Mouse (Mus musculus) olfactory bulb, adult 2 months (tissue): Measurements from ENCODE around the gene Rbfox3. TPM values are rescaled to one million over a fixed set of nuclear protein-coding genes. Genes with fewer than 3 reads are reported as not detected.
A peak's percentile ranks its signal among the peaks of the same experiment; 100 is the strongest.

Experiments used
- H3K27ac ChIP-seq: fragments of 200-500 bp; 2 replicates; pipeline ENCODE4 v1.5.1; 2012; ENCODE audit warnings: low read depth, low read length; ENCODE audit not compliant: insufficient read depth
- H3K4me1 ChIP-seq: fragments of 200-500 bp; 2 replicates; pipeline ENCODE4 v1.6.1; 2012; ENCODE audit warnings: low read length; ENCODE audit not compliant: control insufficient read depth, insufficient read depth
- H3K4me3 ChIP-seq: fragments of 200-500 bp; 2 replicates; pipeline ENCODE4 v1.5.1; 2012; ENCODE audit warnings: mild to moderate bottlenecking, low read depth, low read length, moderate library complexity; ENCODE audit not compliant: insufficient read depth
- CTCF ChIP-seq: fragments of 200-500 bp; IDR thresholded peaks from 2 replicates; pipeline ENCODE4 v1.5.1; 2012; ENCODE audit warnings: low read depth, mild to moderate bottlenecking, low read length, moderate library complexity; ENCODE audit not compliant: insufficient read depth
- POLR2A ChIP-seq: fragments of 200-500 bp; IDR thresholded peaks from 2 replicates; pipeline ENCODE4 v1.6.1; 2012; ENCODE audit warnings: mild to moderate bottlenecking, low read depth, low read length, moderate library complexity; ENCODE audit not compliant: insufficient read depth
- WGBS: fragments of 180-500 bp; shearing (Covaris S2); methylation state at CpG from one replicate; pipeline ENCODE4 v1.1.7; 2018; 5-methylcytosine and 5-hydroxymethylcytosine counted together
- polyA plus RNA-seq: library from polyadenylated mRNA; stranded (reverse); fragments of >200 nt; gene quantifications from 2 replicates; pipeline ENCODE4 v1.2.4, GENCODE M21; 2012; ENCODE audit warnings: low replicate concordance; ENCODE audit not compliant: missing spikeins, insufficient read depth, insufficient read length

The Rbfox3 gene
- polyA plus RNA-seq, 1 experiment = not detected

DNA sequence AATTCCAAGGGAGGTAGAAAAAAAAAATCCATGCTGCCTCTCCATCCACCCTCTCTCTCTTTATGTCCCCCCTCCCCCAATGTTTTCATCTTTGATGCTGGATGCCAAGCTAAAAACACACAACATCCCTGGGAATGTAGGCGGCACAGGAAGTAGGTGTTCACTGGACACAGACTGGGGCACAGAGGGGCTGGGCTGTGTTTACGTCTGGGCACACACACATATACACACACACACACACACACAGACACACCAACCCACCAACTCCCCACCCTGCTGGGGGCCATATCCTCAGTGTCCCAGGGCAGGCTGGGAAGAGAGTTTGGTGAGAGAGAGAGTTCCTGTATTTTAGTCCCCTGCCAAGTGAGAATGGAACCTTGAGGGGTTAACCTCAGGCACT is 417.9 kb downstream of the Rbfox3 start:
- TF ChIP-seq CTCF (no peak), POLR2A (no peak)
- WGBS = 82% methylated on average over 2 of the region's 2 CpGs
- H3K4me3 ChIP-seq = no peak overlapping the region
- no peak overlapping the region for H3K27ac ChIP-seq
- H3K4me1 ChIP-seq = peaks cover 62% of the 10 kb centered on the region

DNA sequence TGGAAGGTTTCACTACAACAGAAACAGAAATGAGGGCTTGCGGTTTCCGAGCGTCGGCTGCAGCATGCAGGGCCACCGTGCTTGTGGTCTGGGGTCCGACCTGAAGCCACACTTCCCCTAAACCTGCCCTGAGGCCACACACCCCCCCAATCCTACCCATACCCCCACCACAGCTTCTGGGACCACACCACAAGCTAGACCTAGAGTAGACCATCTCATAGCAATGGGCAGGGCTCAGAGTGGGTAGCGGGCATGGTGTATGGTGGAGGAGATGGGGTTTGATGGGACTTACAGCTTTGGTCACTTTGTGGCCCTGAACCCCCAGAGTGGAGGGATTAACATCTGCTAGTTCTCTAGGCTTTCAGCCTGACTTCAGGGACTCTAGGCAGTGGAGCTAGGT is 420.2 kb downstream of the Rbfox3 start:
- 86% methylated on average over 7 of the region's 7 CpGs for WGBS

DNA sequence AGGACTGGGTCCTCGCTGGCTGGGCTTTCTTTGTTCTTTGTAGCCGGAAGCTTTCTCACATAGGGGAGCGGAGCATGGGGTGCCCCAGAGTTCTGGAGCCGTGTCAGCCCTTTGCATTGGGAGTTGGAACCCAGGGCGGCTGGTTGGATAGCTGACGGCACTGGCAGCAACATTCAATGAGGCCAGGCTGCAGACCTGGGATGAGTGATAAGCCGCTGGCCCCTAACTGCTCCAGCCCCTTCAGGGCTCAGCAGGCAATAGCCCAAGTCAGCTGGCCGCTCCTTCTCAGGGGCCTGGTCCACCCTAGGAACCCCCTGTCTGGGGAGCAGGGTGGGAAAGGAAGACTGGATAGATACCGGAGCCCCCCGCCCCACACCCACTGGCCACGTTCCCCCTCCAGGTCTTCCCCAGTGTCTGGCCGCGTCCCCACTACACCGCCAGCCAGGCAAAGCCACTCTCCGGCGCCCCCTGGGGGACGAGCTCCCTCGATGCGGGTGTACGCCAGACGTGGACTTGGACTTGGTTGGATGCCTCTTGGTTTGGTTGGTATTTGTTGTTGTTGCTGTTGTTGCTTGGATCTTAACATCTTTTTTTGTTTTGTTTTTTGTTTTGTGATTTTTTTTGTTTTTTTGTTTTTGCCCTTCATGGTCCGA is 420.7 kb downstream of the Rbfox3 start:
- 40% methylated on average over 22 of the region's 22 CpGs for WGBS

More for the DNA sequence above, 420.2 kb downstream of the Rbfox3 start:
- no peak overlapping the region for H3K27ac ChIP-seq
- peaks cover 50% of the 10 kb centered on the region for H3K4me1 ChIP-seq
- no peak overlapping the region for H3K4me3 ChIP-seq
- TF ChIP-seq POLR2A (no peak), CTCF (no peak)

DNA sequence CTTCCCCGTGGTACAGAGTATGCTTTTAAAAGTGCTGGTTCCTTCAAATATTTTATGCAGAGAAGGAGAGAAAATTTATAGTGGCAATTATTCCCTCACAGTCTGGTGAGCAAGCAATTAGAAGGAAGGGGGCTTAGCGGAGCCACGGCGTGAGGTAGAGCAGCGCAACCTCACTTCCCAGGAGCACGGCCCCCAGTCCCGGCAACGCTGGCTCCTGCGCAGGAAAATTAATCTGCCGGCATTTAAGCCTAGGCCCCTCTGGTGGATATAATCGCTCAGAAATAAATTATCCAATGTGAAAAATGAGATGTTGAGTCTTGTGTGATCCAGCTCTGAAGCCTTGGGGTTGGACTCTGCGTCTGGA is 422.5 kb downstream of the Rbfox3 start:
- TF ChIP-seq POLR2A = no peak
- TF ChIP-seq CTCF = no peak
- Histone ChIP-seq H3K4me3 (no peak overlapping the region), H3K4me1 (peaks cover 47% of the 10 kb centered on the region), H3K27ac (no peak overlapping the region)
- 42% methylated on average over 12 of the region's 12 CpGs for WGBS

More for the DNA sequence above, 420.7 kb downstream of the Rbfox3 start:
- TF ChIP-seq POLR2A (no peak), CTCF (peak; percentile 66)
- Histone ChIP-seq H3K4me1 (peaks cover 50% of the 10 kb centered on the region), H3K4me3 (no peak overlapping the region), H3K27ac (no peak overlapping the region)

DNA sequence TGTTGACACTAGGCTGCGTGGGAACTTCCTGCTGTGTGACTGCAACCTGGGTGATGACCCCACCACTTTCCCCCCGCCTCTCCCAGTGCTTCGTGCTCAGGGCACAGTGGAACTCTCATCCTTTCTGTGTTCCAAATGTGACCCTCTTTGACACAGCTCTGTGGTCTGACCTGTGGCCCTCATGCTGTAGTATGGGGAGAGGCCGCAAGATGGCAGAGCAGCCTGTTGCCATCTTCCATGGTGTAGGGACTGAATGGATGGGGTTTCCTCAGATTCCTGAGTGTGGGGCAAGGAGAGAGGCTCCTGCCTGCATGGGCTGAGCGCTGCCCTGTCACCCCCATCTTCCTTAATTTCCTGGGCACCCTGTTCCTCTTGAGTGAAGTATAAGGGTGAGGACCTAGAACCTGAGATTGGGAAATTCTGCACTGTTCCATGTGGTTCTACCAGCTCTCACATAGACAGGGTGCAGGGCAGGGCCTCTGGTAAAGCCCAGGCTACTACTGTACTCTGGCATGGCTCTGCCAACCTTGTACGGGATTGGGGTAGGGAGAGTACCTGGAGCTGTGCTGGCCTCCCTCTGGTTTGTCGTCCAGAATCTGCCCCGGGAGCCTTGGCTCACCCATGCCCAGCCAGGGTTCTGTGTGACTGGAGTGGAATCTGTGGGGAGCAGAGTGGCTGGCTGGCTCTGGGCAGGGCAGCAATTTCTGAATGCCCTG is 423.0 kb downstream of the Rbfox3 start:
- whole genome bisulfite sequencing = 75% methylated on average over 8 of the region's 8 CpGs
- H3K27ac ChIP-seq = no peak overlapping the region
- TF ChIP-seq POLR2A = no peak
- peak; percentile 29; the same call in 1 of the 2 replicates for TF ChIP-seq CTCF

DNA sequence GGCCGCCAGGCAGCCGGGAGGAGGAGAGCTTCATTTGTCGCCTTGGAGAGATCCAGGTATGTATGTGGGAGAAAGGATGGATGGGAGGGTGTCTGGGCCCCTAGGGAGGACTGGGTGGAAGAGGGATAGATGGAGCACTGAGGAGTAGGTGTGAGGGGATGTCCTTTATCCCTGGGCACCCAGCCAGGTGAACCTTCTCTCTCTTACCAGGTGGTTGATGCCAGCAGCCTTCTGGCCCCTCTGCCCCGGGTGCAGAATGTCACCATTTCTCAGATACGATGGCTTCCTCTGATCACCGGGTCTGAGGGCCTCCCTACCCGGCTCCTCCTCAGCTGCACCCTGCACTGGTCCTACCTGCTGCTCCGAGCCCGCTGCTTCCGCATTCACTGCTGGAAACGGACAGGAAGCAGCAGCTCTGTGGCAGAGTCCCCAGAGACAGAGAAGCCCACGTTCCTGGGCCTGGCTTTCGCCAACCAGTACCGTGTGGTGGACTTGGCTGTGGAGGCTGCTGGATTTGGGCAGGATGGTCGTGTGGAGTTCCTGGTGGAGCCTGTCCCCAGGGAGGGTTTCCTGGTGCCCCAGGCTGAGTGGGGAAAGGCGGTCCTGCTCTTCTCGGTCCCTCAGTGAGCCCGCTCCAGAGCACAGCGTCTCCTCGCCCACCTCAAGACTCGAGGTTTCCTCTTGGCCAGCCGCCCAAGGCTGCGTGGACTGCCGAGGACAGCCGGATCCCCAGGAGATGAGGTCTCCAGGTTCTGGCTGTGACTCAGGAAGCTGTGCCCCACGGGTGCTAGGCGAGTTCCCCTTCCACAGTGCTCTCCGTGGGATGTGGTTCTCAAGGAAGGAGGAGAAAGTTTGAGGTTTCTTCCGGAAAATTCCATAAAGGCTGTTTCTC is 424.3 kb downstream of the Rbfox3 start:
- Histone ChIP-seq H3K4me1 (peaks cover 36% of the 10 kb centered on the region), H3K4me3 (no peak overlapping the region), H3K27ac (no peak overlapping the region)
- 0 out of 2 replicates have a peak, but pooled peaks have one; percentile 25 for TF ChIP-seq POLR2A
- TF ChIP-seq CTCF = no peak
- 77% methylated on average over 29 of the region's 29 CpGs for WGBS

More for the DNA sequence above, 423.0 kb downstream of the Rbfox3 start:
- Histone ChIP-seq H3K4me3 (no peak overlapping the region), H3K4me1 (peaks cover 42% of the 10 kb centered on the region)

DNA sequence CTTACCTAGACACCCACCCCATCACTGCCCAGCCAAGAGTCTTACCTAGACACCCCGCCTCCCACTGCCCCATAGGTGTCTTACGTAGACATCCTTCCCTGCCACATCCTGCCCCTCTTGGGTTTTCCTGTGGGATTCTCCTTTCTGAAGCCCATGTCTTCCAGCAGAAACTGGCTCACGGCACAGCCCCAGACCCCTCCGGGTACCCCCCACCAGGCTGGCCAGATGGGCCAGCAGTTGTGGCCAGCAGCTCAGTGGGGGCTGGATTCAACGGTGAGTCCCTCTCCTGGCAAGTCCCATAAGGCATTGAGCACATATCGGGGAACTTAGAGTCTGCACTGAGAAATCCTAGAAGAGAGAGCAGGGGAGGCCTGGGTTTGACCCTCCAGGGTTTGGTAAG is 425.1 kb downstream of the Rbfox3 start:
- TF ChIP-seq POLR2A (no peak), CTCF (no peak)
- no peak overlapping the region for H3K27ac ChIP-seq
- H3K4me3 ChIP-seq = no peak overlapping the region
- peaks cover 36% of the 10 kb centered on the region for H3K4me1 ChIP-seq
- 83% methylated on average over 6 of the region's 6 CpGs for WGBS

DNA sequence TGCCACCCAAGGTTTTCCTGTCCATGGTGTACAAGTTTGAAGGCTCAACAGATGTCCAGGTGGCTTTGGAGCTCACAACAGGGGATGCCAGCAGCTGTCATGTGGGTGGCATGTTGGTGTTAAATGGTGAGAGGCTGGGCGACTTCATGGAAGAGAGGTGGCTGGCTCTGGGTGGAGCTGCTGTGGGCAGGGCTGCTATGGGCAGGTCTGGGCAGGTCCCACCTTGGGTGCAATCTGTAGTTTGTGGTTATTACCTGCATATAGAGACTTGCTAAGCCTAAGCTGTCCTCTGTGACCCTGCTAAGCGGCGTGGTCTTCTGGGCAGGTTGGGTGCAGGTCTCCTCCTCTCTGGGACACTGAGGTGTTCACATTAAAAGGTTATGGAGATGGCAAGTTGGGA is 425.6 kb downstream of the Rbfox3 start:
- 85% methylated on average over 3 of the region's 3 CpGs for WGBS
- Histone ChIP-seq H3K4me3 (no peak overlapping the region), H3K27ac (no peak overlapping the region), H3K4me1 (peaks cover 34% of the 10 kb centered on the region)
- TF ChIP-seq POLR2A = no peak
- no peak for TF ChIP-seq CTCF
